ENCODE assay signal across 12 mouse cellular contexts in the genomic region with DNA sequence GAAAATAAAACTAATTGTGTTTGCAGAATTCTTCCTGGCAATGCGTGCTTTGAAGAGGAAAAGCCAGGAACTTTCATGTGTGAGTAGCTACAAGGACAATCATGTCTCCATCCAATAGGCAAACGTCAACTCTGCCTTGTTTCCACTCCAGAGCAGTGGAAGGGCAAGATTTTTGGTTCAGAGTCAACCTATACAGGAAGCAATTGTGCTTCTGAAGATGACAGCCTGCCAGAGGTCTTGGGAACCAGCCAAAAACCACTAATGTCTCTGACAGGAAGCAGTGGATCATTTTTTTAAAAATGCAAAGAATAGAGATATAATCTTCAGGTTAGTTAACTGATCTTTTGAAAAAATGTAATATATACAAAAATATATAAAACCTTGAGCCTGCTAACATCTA. TPM values are rescaled to one million over a fixed set of nuclear protein-coding genes. Genes with fewer than 3 reads are reported as not detected.
DNase-seq lines count a peak whose midpoint lies in the region; ATAC-seq and TF ChIP-seq lines count a peak whose summit lies in the region.
"Had no signal": no experiment of that assay in that cellular context is flagged by ENCODE, and none has a peak within 500 bp of the region (broad histone marks: within the 10 kb centered on the region; RNA-seq: fewer than 3 reads in every experiment).

No protein-coding gene starts in this region.

- no peak for TF ChIP-seq RAD21 in MEL (IDR thresholded peaks at IDR 0.05; ENCODE audit: low read depth, low read length)

- no peak for TF ChIP-seq CTCF in MEL (IDR thresholded peaks at IDR 0.05 in 2 of 3, conservative IDR thresholded peaks at IDR 0.05 in 1 of 3; ENCODE audit: control insufficient read depth in 1 of 3, insufficient read depth in 1 of 3, low read depth in 2 of 3, low read length in 3 of 3, poor library complexity in 1 of 3, severe bottlenecking in 1 of 3)

- H3K27me3 ChIP-seq in kidney, embryonic 16.5 days (ENCODE audit: insufficient read depth, low read length) = no peaks in the 10 kb centered on the region
- no peaks in the 10 kb centered on the region for H3K27me3 ChIP-seq in MEL (ENCODE audit: control insufficient read depth in 1 of 2, insufficient read depth in 2 of 2, low read length in 2 of 2)
- H3K27me3 ChIP-seq: embryonic facial prominence, embryonic 12.5 days; lung, embryonic 15.5 days had no signal

- no peaks in the 10 kb centered on the region for H3K79me2 ChIP-seq in MEL (ENCODE audit: control insufficient read depth, insufficient read depth, low read length, poor library complexity)

- H3K4me3 ChIP-seq in kidney, embryonic 16.5 days (ENCODE audit: low read length) = no peak overlapping the region
- no peak overlapping the region for H3K4me3 ChIP-seq in MEL (ENCODE audit: control insufficient read depth in 1 of 2, insufficient read depth in 1 of 2, low read depth in 2 of 2, low read length in 2 of 2)
- H3K4me3 ChIP-seq: embryonic facial prominence, embryonic 12.5 days; lung, embryonic 15.5 days had no signal

- H3K9ac ChIP-seq in kidney, embryonic 16.5 days (replicated peaks; ENCODE audit: low read length) = no peak overlapping the region
- H3K9ac ChIP-seq in MEL (ENCODE audit: control insufficient read depth, low read depth, low read length, poor library complexity, severe bottlenecking) = no peak overlapping the region
- H3K9ac ChIP-seq: embryonic facial prominence, embryonic 12.5 days; lung, embryonic 15.5 days had no signal

- ATAC-seq in kidney, embryonic 16.5 days (ENCODE audit: low FRiP score, low TSS enrichment) = no peak
- no peak for ATAC-seq in erythroid progenitor cell, adult 5-6 weeks (replicated peaks; ENCODE audit: low FRiP score, poor library complexity, severe bottlenecking)

- no peaks in the 10 kb centered on the region for H3K9me3 ChIP-seq in kidney, embryonic 16.5 days (ENCODE audit: low read length)
- H3K9me3 ChIP-seq in MEL (replicated peaks; ENCODE audit: insufficient read depth, low read length) = no peaks in the 10 kb centered on the region
- H3K9me3 ChIP-seq: embryonic facial prominence, embryonic 12.5 days; lung, embryonic 15.5 days had no signal

- no peaks in the 10 kb centered on the region for H3K36me3 ChIP-seq in kidney, embryonic 16.5 days (ENCODE audit: insufficient read depth, low read length)
- H3K36me3 ChIP-seq in MEL (ENCODE audit: control insufficient read depth in 1 of 2, insufficient read depth in 2 of 2, low read length in 2 of 2) = no peaks in the 10 kb centered on the region
- H3K36me3 ChIP-seq: embryonic facial prominence, embryonic 12.5 days; lung, embryonic 15.5 days had no signal

- no peak for TF ChIP-seq POLR2A in MEL (IDR thresholded peaks at IDR 0.05; ENCODE audit: control insufficient read depth in 1 of 2, insufficient read depth in 1 of 2, low read depth in 1 of 2, low read length in 2 of 2, poor library complexity in 1 of 2)

- no peaks in the 10 kb centered on the region for H3K4me1 ChIP-seq in kidney, embryonic 16.5 days (ENCODE audit: insufficient read depth, low read length)
- no peaks in the 10 kb centered on the region for H3K4me1 ChIP-seq in MEL (ENCODE audit: control insufficient read depth in 1 of 2, insufficient read depth in 2 of 2, low read length in 2 of 2)
- H3K4me1 ChIP-seq: embryonic facial prominence, embryonic 12.5 days; lung, embryonic 15.5 days had no signal

- no peak overlapping the region for H3K27ac ChIP-seq in kidney, embryonic 16.5 days (ENCODE audit: low read length)
- no peak overlapping the region for H3K27ac ChIP-seq in MEL (ENCODE audit: control insufficient read depth, low read depth, low read length)
- H3K27ac ChIP-seq: embryonic facial prominence, embryonic 12.5 days; lung, embryonic 15.5 days had no signal

- no peak overlapping the region for H3K4me2 ChIP-seq in kidney, embryonic 16.5 days (replicated peaks; ENCODE audit: low read depth, low read length)
- H3K4me2 ChIP-seq: embryonic facial prominence, embryonic 12.5 days; lung, embryonic 15.5 days had no signal

- peak; percentile 18 to 28 for DNase-seq in cerebellum, postnatal 36 days
- no peak for DNase-seq in cerebellum, adult 8-10 months
- DNase-seq in kidney, adult 8-10 months = peak; percentile 25 to 26
- DNase-seq in MEL (ENCODE audit: low read depth, low spot score) = peak; percentile 3
- peak; percentile 10 for DNase-seq in fat pad, adult 2 months (ENCODE audit: extremely low read depth, low read depth, low spot score)
- DNase-seq in spleen, postnatal 36 days (ENCODE audit: low spot score in 2 of 2) = no peak
- DNase-seq: right cerebral cortex, postnatal 14 days; thymus, postnatal 4 days had no signal

- 56% methylated on average over 2 of the region's 2 CpGs for WGBS in kidney, embryonic 16.5 days

- no peak for TF ChIP-seq EP300 in MEL (IDR thresholded peaks at IDR 0.05; ENCODE audit: low read depth in 1 of 2, low read length in 2 of 2)

TF ChIP-seq in MEL, 35 proteins besides CTCF, POLR2A, EP300 and RAD21:
- no peak for TF ChIP-seq TCF12 (IDR thresholded peaks at IDR 0.05; ENCODE audit: low read depth, low read length)
- no peak for TF ChIP-seq TBP (IDR thresholded peaks at IDR 0.05; ENCODE audit: low read depth, low read length)
- TF ChIP-seq ZC3H11A (IDR thresholded peaks at IDR 0.05; ENCODE audit: low read depth, low read length) = no peak
- no peak for TF ChIP-seq POLR2AphosphoS5 (IDR thresholded peaks at IDR 0.05; ENCODE audit: borderline replicate concordance, low read depth, low read length)
- no peak for TF ChIP-seq MAZ (IDR thresholded peaks at IDR 0.05; ENCODE audit: low read depth, low read length)
- TF ChIP-seq CHD1 (IDR thresholded peaks at IDR 0.05; ENCODE audit: low read depth, low read length) = no peak
- TF ChIP-seq SIN3A (IDR thresholded peaks at IDR 0.05; ENCODE audit: low read length) = no peak
- TF ChIP-seq BHLHE40 (IDR thresholded peaks at IDR 0.05; ENCODE audit: borderline replicate concordance, low read depth, low read length) = no peak
- TF ChIP-seq RCOR1 (IDR thresholded peaks at IDR 0.05; ENCODE audit: low read depth, low read length) = no peak
- TF ChIP-seq NRF1 (IDR thresholded peaks at IDR 0.05; ENCODE audit: insufficient read depth, low read depth, low read length, poor library complexity, severe bottlenecking) = no peak
- no peak for TF ChIP-seq MEF2A (IDR thresholded peaks at IDR 0.05; ENCODE audit: extremely low read depth, insufficient replicate concordance, low read depth, low read length, poor library complexity, severe bottlenecking)
- TF ChIP-seq E2F4 (IDR thresholded peaks at IDR 0.05; ENCODE audit: borderline replicate concordance, low read depth, low read length) = no peak
- TF ChIP-seq UBTF (IDR thresholded peaks at IDR 0.05; ENCODE audit: borderline replicate concordance, insufficient read depth, low read depth, low read length) = no peak
- no peak for TF ChIP-seq CHD2 (IDR thresholded peaks at IDR 0.05; ENCODE audit: low read length)
- no peak for TF ChIP-seq MXI1 (IDR thresholded peaks at IDR 0.05; ENCODE audit: low read depth, low read length)
- no peak for TF ChIP-seq MYC (IDR thresholded peaks at IDR 0.05; ENCODE audit: low read depth, low read length)
- no peak for TF ChIP-seq USF1 (IDR thresholded peaks at IDR 0.05; ENCODE audit: low read depth, low read length)
- TF ChIP-seq MYB (IDR thresholded peaks at IDR 0.05; ENCODE audit: low read depth, low read length) = no peak
TF ChIP-seq in MEL: peak in this region for 0.

RNA-seq across cellular contexts. Expression of a gene that starts 38.6 kb away (rescaled TPM):
- 42.9 and 43.7 TPM in 2 replicates for polyA plus RNA-seq in kidney, embryonic 16.5 days (2015; fragmentation: Nextera tagmentation; extraction: Ambion mirVana)
- total RNA-seq in MEL (2012; rRNA removed) = not detected in 2 replicates
- not detected for polyA plus RNA-seq in MEL (2012; ENCODE audit: insufficient read depth in 1 of 2, insufficient read length in 2 of 2, low read depth in 1 of 2, low replicate concordance in 2 of 2, missing spikeins in 1 of 2)
- 1.4 and 2.1 TPM in 2 replicates for total RNA-seq in erythroid progenitor cell, adult 5-6 weeks (2015; ENCODE audit: low replicate concordance)
- 0.64 and 2.9 TPM in 2 replicates for total RNA-seq in erythroid progenitor cell, adult 5-6 weeks (2017; ENCODE audit: low replicate concordance)

Comparison
In these comparisons a context has a peak if more than half of its experiments do, and no peak if none do; other contexts are left out.
1. DNase-seq: peak in cerebellum, postnatal 36 days (2 of 2), kidney, adult 8-10 months (2 of 2), MEL (single experiment) and fat pad, adult 2 months (single experiment); none in cerebellum, adult 8-10 months (single experiment) and spleen, postnatal 36 days (0 of 2).